In the genomic region with DNA sequence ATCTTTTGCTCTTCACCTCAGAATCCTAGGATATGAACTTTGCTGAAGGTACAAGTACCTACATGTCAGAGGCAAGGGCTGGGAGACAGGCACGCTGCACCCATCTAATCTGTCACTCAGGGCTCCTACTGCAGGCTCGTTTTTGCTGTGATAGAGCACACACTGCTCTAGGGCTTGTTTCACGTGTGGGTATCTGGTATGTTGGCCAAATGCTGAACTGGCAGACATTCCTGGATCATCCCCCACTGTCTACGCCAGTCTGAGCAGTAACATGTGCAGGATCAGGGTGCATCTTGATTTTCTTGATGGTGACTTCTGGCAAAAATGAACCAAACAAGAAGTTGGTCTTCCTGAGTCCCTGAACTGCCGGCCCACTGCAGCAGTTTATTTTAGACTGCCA, we compare ENCODE assay signal across 8 mouse cellular contexts. TPM values are rescaled to one million over a fixed set of nuclear protein-coding genes. Genes with fewer than 3 reads are reported as not detected.
"Had no signal": no experiment of that assay in that cellular context is flagged by ENCODE, and none has a peak within 500 bp of the region (broad histone marks: within the 10 kb centered on the region; RNA-seq: fewer than 3 reads in every experiment).

No protein-coding gene starts in this region.

- DNase-seq: lung, adult 2 months; lung, postnatal 14 days; lung, postnatal 36 days; right cerebral cortex, postnatal 14 days; thymus, adult 2 months; thymus, postnatal 25 days; thymus, postnatal 4 days had no signal

RNA-seq across cellular contexts. Expression of a gene that starts 10.2 kb away (rescaled TPM):
- total RNA-seq: monocyte, adult 5-6 weeks had no signal
